Mouse (Mus musculus) spleen, adult 2 months (tissue): ENCODE data around the gene Klk1b9.

Experiments
- CTCF ChIP-seq: fragments of 200-500 bp; IDR thresholded peaks from 2 replicates; pipeline ENCODE4 v1.5.1; 2011; ENCODE audit warnings: mild to moderate bottlenecking, inconsistent platforms; ENCODE audit not compliant: insufficient read depth, insufficient read length, insufficient replicate concordance; ENCODE audit errors: extremely low read depth
- POLR2A ChIP-seq: fragments of 200-500 bp; IDR thresholded peaks from 2 replicates; pipeline ENCODE4 v1.6.1; 2011; ENCODE audit warnings: low read depth, low read length, inconsistent platforms

- TF ChIP-seq CTCF (no peak), POLR2A (no peak)
Measured at GRCm38 (mm10) chr7:43967058-43967457, 8.8 kb upstream of the Klk1b9 start.
